Mouse (Mus musculus) hindbrain, embryonic 11.5 days (tissue): ENCODE results near the gene Mfap3. TPM values are rescaled to one million over a fixed set of nuclear protein-coding genes. Genes with fewer than 3 reads are reported as not detected.

ENCODE experiments used
- ATAC-seq: fragments of 200-750 bp; cut with Nextera tagmentation; 2 replicates; pipeline ENCODE4 v1.8.0; 2017; ENCODE audit warnings: mild to moderate bottlenecking, moderate TSS enrichment, moderate library complexity; ENCODE audit not compliant: low FRiP score
- DNase-seq: peaks from one replicate; pipeline ENCODE4 v3.0.0-alpha.2; 2015; ENCODE audit warnings: low spot score
- H3K27ac ChIP-seq: fragments of 300-500 bp; sonication (generic); 2 replicates; pipeline ENCODE4 v1.5.1; 2014; ENCODE audit warnings: mild to moderate bottlenecking, low read depth, low read length
- H3K27me3 ChIP-seq: fragments of 300-500 bp; sonication (generic); 2 replicates; pipeline ENCODE4 v1.6.1; 2014; ENCODE audit warnings: mild to moderate bottlenecking, low read length, moderate library complexity, mixed read lengths; ENCODE audit not compliant: control insufficient read depth, insufficient read depth
- H3K36me3 ChIP-seq: fragments of 300-500 bp; sonication (generic); 2 replicates; pipeline ENCODE4 v1.6.1; 2014; ENCODE audit warnings: mild to moderate bottlenecking, low read length, moderate library complexity, mixed read lengths; ENCODE audit not compliant: control insufficient read depth, insufficient read depth
- H3K4me1 ChIP-seq: fragments of 300-500 bp; sonication (generic); replicated peaks from 2 replicates; pipeline ENCODE4 v1.6.1; 2014; ENCODE audit warnings: low read length, mixed read lengths; ENCODE audit not compliant: control insufficient read depth, insufficient read depth
- H3K4me2 ChIP-seq: fragments of 300-500 bp; sonication (generic); replicated peaks from 2 replicates; pipeline ENCODE4 v1.6.1; 2014; ENCODE audit warnings: mild to moderate bottlenecking, low read depth, low read length
- H3K4me3 ChIP-seq: fragments of 300-500 bp; sonication (generic); 2 replicates; pipeline ENCODE4 v1.5.1; 2014; ENCODE audit warnings: low read depth, low read length
- H3K9ac ChIP-seq: fragments of 300-500 bp; sonication (generic); 2 replicates; pipeline ENCODE4 v1.6.1; 2014; ENCODE audit warnings: low read depth, low read length
- H3K9me3 ChIP-seq: fragments of 300-500 bp; sonication (generic); 2 replicates; pipeline ENCODE4 v1.6.1; 2016; ENCODE audit warnings: low read length; ENCODE audit not compliant: control insufficient read depth
- WGBS: fragments of 180-500 bp; shearing (Covaris S2); extraction: QIAGEN DNeasy Blood & Tissue Kit; methylation state at CpG from one replicate; pipeline ENCODE4 v1.1.7; 2014; 5-methylcytosine and 5-hydroxymethylcytosine counted together
- polyA plus RNA-seq: library from polyadenylated mRNA; unstranded; fragments of >200 nt; fragmentation: Nextera tagmentation; extraction: Ambion mirVana; gene quantifications from 2 replicates; pipeline ENCODE4 v1.2.1, GENCODE M21; 2014

The Mfap3 gene
- polyA plus RNA-seq, 1 experiment from 2014 or later: 50.7 TPM

GRCm38 (mm10) chr11:57496462-57497039 lies 21.9 kb upstream of the Mfap3 start:
- ATAC-seq (no peak), DNase-seq (no peak)
- H3K27ac ChIP-seq: no peak overlapping the region
- no peaks in the 10 kb centered on the region for H3K4me1 ChIP-seq
- no peaks in the 10 kb centered on the region; the same call in 1 of the 2 replicates for H3K9me3 ChIP-seq
- H3K4me2 ChIP-seq: no peak overlapping the region
- peaks cover 8% of the 10 kb centered on the region for H3K36me3 ChIP-seq
- H3K4me3 ChIP-seq: no peak overlapping the region
- 72% methylated on average over 3 of the region's 3 CpGs for WGBS
- H3K27me3 ChIP-seq: no peaks in the 10 kb centered on the region
- no peak overlapping the region for H3K9ac ChIP-seq

- H3K9ac ChIP-seq: no peak overlapping the region
- H3K9me3 ChIP-seq: no peaks in the 10 kb centered on the region
- peaks cover 4% of the 10 kb centered on the region; the same call in 1 of the 2 replicates for H3K36me3 ChIP-seq
- H3K27me3 ChIP-seq: no peaks in the 10 kb centered on the region
- DNase-seq (no peak), ATAC-seq (no peak)
- H3K4me2 ChIP-seq: no peak overlapping the region
- no peaks in the 10 kb centered on the region for H3K4me1 ChIP-seq
- WGBS: 59% methylated on average over 3 of the region's 3 CpGs
- H3K4me3 ChIP-seq: no peak overlapping the region
- no peak overlapping the region for H3K27ac ChIP-seq
These were observed 20.8 kb upstream of the Mfap3 start for GRCm38 (mm10) chr11:57497701-57498100.

GRCm38 (mm10) chr11:57498215-57498614 lies 20.2 kb upstream of the Mfap3 start:
- H3K36me3 ChIP-seq: peaks cover 4% of the 10 kb centered on the region; the same call in 1 of the 2 replicates
- H3K4me1 ChIP-seq: no peaks in the 10 kb centered on the region
- no peak for ATAC-seq
- H3K4me3 ChIP-seq: no peak overlapping the region
- 95% methylated on average over 5 of the region's 5 CpGs for WGBS
- H3K4me2 ChIP-seq: no peak overlapping the region
- no peaks in the 10 kb centered on the region for H3K27me3 ChIP-seq
- DNase-seq: no peak
- no peaks in the 10 kb centered on the region for H3K9me3 ChIP-seq
- H3K9ac ChIP-seq: no peak overlapping the region
- no peak overlapping the region for H3K27ac ChIP-seq

GRCm38 (mm10) chr11:57503155-57503554 lies 15.3 kb upstream of the Mfap3 start:
- no peak overlapping the region for H3K27ac ChIP-seq
- no peaks in the 10 kb centered on the region for H3K27me3 ChIP-seq
- no peaks in the 10 kb centered on the region for H3K9me3 ChIP-seq
- 89% methylated on average over 5 of the region's 5 CpGs for WGBS
- peaks cover 6% of the 10 kb centered on the region for H3K36me3 ChIP-seq
- no peak overlapping the region for H3K4me3 ChIP-seq
- no peak for ATAC-seq
- no peak overlapping the region for H3K9ac ChIP-seq
- DNase-seq: no peak
- H3K4me1 ChIP-seq: no peaks in the 10 kb centered on the region
- H3K4me2 ChIP-seq: no peak overlapping the region

- no peak overlapping the region for H3K27ac ChIP-seq
- no peak for DNase-seq
- H3K4me1 ChIP-seq: no peaks in the 10 kb centered on the region
These were observed 11.6 kb upstream of the Mfap3 start for GRCm38 (mm10) chr11:57506899-57507298.

GRCm38 (mm10) chr11:57515218-57515617 lies 3.2 kb upstream of the Mfap3 start:
- Histone ChIP-seq H3K4me1 (no peaks in the 10 kb centered on the region), H3K27ac (no peak overlapping the region), H3K9ac (no peak overlapping the region), H3K36me3 (no peaks in the 10 kb centered on the region), H3K9me3 (no peaks in the 10 kb centered on the region), H3K4me2 (no peak overlapping the region), H3K4me3 (no peak overlapping the region), H3K27me3 (no peaks in the 10 kb centered on the region)
- ATAC-seq (no peak), DNase-seq (no peak)
- 92% methylated on average over 5 of the region's 5 CpGs for WGBS

More at GRCm38 (mm10) chr11:57506899-57507298, 11.6 kb upstream of the Mfap3 start:
- no peaks in the 10 kb centered on the region for H3K27me3 ChIP-seq
- H3K9ac ChIP-seq: no peak overlapping the region
- peaks cover 6% of the 10 kb centered on the region for H3K36me3 ChIP-seq
- no peak overlapping the region for H3K4me2 ChIP-seq
- no peak for ATAC-seq
- no peaks in the 10 kb centered on the region for H3K9me3 ChIP-seq
- WGBS: 57% methylated on average over 6 of the region's 6 CpGs
- no peak overlapping the region for H3K4me3 ChIP-seq

GRCm38 (mm10) chr11:57516946-57517441 lies 1.5 kb upstream of the Mfap3 start:
- Histone ChIP-seq H3K4me2 (no peak overlapping the region), H3K27ac (no peak overlapping the region), H3K36me3 (no peaks in the 10 kb centered on the region), H3K9me3 (no peaks in the 10 kb centered on the region), H3K9ac (no peak overlapping the region), H3K4me3 (no peak overlapping the region), H3K4me1 (no peaks in the 10 kb centered on the region), H3K27me3 (no peaks in the 10 kb centered on the region)
- WGBS: 64% methylated on average over 5 of the region's 5 CpGs
- DNase-seq (no peak), ATAC-seq (no peak)

GRCm38 (mm10) chr11:57518751-57519148 lies 286 bp downstream of the Mfap3 start:
- DNase-seq (no peak), ATAC-seq (peak; percentile 81; the same call in 1 of the 2 replicates)
- WGBS: 0% methylated on average over 15 of the region's 16 CpGs
- Histone ChIP-seq H3K9ac (peak overlapping the region; percentile 74), H3K9me3 (no peaks in the 10 kb centered on the region), H3K27ac (peak overlapping the region; percentile 77; the same call in 1 of the 2 replicates), H3K36me3 (no peaks in the 10 kb centered on the region), H3K27me3 (no peaks in the 10 kb centered on the region), H3K4me2 (peak overlapping the region; percentile 45), H3K4me3 (peak overlapping the region; percentile 89), H3K4me1 (no peaks in the 10 kb centered on the region)

GRCm38 (mm10) chr11:57519304-57519703 lies 840 bp downstream of the Mfap3 start:
- H3K27me3 ChIP-seq: no peaks in the 10 kb centered on the region
- peak overlapping the region; percentile 74; the same call in 1 of the 2 replicates for H3K9ac ChIP-seq
- DNase-seq (no peak), ATAC-seq (no peak)
- peak overlapping the region; percentile 45 for H3K4me2 ChIP-seq
- no peak overlapping the region for H3K27ac ChIP-seq
- peak overlapping the region; percentile 89 for H3K4me3 ChIP-seq
- no peaks in the 10 kb centered on the region for H3K4me1 ChIP-seq
- 82% methylated on average over 5 of the region's 5 CpGs for WGBS
- no peaks in the 10 kb centered on the region for H3K9me3 ChIP-seq
- no peaks in the 10 kb centered on the region for H3K36me3 ChIP-seq
